Mouse (Mus musculus) midbrain, embryonic 12.5 days (tissue): ENCODE measurements around the gene Mob4. TPM values are rescaled to one million over a fixed set of nuclear protein-coding genes. Genes with fewer than 3 reads are reported as not detected.

Source experiments
- ATAC-seq: fragments of 200-750 bp; cut with Nextera tagmentation; 2 replicates; pipeline ENCODE4 v1.8.0; 2017; ENCODE audit warnings: low read depth, moderate TSS enrichment, moderate library complexity; ENCODE audit not compliant: low FRiP score
- H3K27ac ChIP-seq: fragments of 300-500 bp; sonication (generic); replicated peaks from 2 replicates; pipeline ENCODE4 v1.5.1; 2016; ENCODE audit warnings: mild to moderate bottlenecking
- H3K27me3 ChIP-seq: fragments of 300-500 bp; sonication (generic); 2 replicates; pipeline ENCODE4 v1.6.1; 2016; ENCODE audit warnings: mild to moderate bottlenecking
- H3K36me3 ChIP-seq: fragments of 300-500 bp; sonication (generic); 2 replicates; pipeline ENCODE4 v1.6.1; 2016
- H3K4me1 ChIP-seq: fragments of 300-500 bp; sonication (generic); 2 replicates; pipeline ENCODE4 v1.6.1; 2016
- H3K4me2 ChIP-seq: fragments of 300-500 bp; sonication (generic); replicated peaks from 2 replicates; pipeline ENCODE4 v1.6.1; 2016; ENCODE audit warnings: mild to moderate bottlenecking, moderate library complexity
- H3K4me3 ChIP-seq: fragments of 300-500 bp; sonication (generic); 2 replicates; pipeline ENCODE4 v1.5.1; 2016; ENCODE audit warnings: mild to moderate bottlenecking
- H3K9ac ChIP-seq: fragments of 300-500 bp; sonication (generic); replicated peaks from 2 replicates; pipeline ENCODE4 v1.6.1; 2016; ENCODE audit warnings: mild to moderate bottlenecking, moderate library complexity
- H3K9me3 ChIP-seq: fragments of 300-500 bp; sonication (generic); 2 replicates; pipeline ENCODE4 v1.6.1; 2016; ENCODE audit warnings: mild to moderate bottlenecking
- WGBS: fragments of 180-500 bp; shearing (Covaris S2); methylation state at CpG from one replicate; pipeline ENCODE4 v1.1.7; 2016; 5-methylcytosine and 5-hydroxymethylcytosine counted together
- polyA plus RNA-seq: library from polyadenylated mRNA; unstranded; fragments of >200 nt; fragmentation: Nextera tagmentation; extraction: Ambion mirVana; gene quantifications from 2 replicates; pipeline ENCODE4 v1.2.1, GENCODE M21; 2016

Mob4 gene
- polyA plus RNA-seq, 1 experiment from 2014 or later: 161 TPM

- Histone ChIP-seq H3K27ac (no peak overlapping the region), H3K9ac (no peak overlapping the region), H3K9me3 (no peaks in the 10 kb centered on the region), H3K4me3 (no peak overlapping the region), H3K4me1 (peaks cover 13% of the 10 kb centered on the region), H3K4me2 (no peak overlapping the region), H3K36me3 (peaks cover 10% of the 10 kb centered on the region), H3K27me3 (no peaks in the 10 kb centered on the region)
- ATAC-seq: no peak
- WGBS: 96% methylated on average over 3 of the region's 3 CpGs
Measured at GRCm38 (mm10) chr1:55134301-55134700, 3.3 kb downstream of the Mob4 start.

GRCm38 (mm10) chr1:55135846-55136245 is 4.8 kb downstream of the Mob4 start:
- Histone ChIP-seq H3K4me3 (no peak overlapping the region), H3K9ac (no peak overlapping the region), H3K4me1 (peaks cover 13% of the 10 kb centered on the region), H3K9me3 (no peaks in the 10 kb centered on the region), H3K27ac (no peak overlapping the region), H3K27me3 (no peaks in the 10 kb centered on the region), H3K4me2 (no peak overlapping the region), H3K36me3 (peaks cover 17% of the 10 kb centered on the region)
- whole genome bisulfite sequencing: 93% methylated on average over 1 of the region's 1 CpGs
- ATAC-seq: no peak

GRCm38 (mm10) chr1:55144338-55144737 is 13.3 kb downstream of the Mob4 start:
- H3K9me3 ChIP-seq: no peaks in the 10 kb centered on the region
- no peak overlapping the region for H3K4me2 ChIP-seq
- 97% methylated on average over 4 of the region's 4 CpGs for WGBS
- no peak overlapping the region for H3K27ac ChIP-seq
- no peaks in the 10 kb centered on the region for H3K4me1 ChIP-seq
- H3K36me3 ChIP-seq: peaks cover 28% of the 10 kb centered on the region
- no peaks in the 10 kb centered on the region for H3K27me3 ChIP-seq
- no peak overlapping the region for H3K9ac ChIP-seq
- no peak overlapping the region for H3K4me3 ChIP-seq
- no peak for ATAC-seq

- peaks cover 30% of the 10 kb centered on the region for H3K36me3 ChIP-seq
- no peak for ATAC-seq
- WGBS: 97% methylated on average over 7 of the region's 7 CpGs
Measured at GRCm38 (mm10) chr1:55145556-55145955, 14.5 kb downstream of the Mob4 start.

GRCm38 (mm10) chr1:55157329-55157728 is 26.3 kb downstream of the Mob4 start:
- Histone ChIP-seq H3K4me1 (no peaks in the 10 kb centered on the region), H3K27ac (no peak overlapping the region), H3K4me2 (no peak overlapping the region), H3K36me3 (peaks cover 34% of the 10 kb centered on the region), H3K27me3 (no peaks in the 10 kb centered on the region), H3K9me3 (no peaks in the 10 kb centered on the region), H3K4me3 (no peak overlapping the region), H3K9ac (no peak overlapping the region)
- ATAC-seq: no peak
- WGBS: 97% methylated on average over 4 of the region's 4 CpGs

More at GRCm38 (mm10) chr1:55145556-55145955, 14.5 kb downstream of the Mob4 start:
- no peak overlapping the region for H3K9ac ChIP-seq
- H3K27me3 ChIP-seq: no peaks in the 10 kb centered on the region
- no peaks in the 10 kb centered on the region for H3K4me1 ChIP-seq
- no peak overlapping the region for H3K4me3 ChIP-seq
- H3K9me3 ChIP-seq: no peaks in the 10 kb centered on the region
- H3K27ac ChIP-seq: no peak overlapping the region
- no peak overlapping the region for H3K4me2 ChIP-seq

GRCm38 (mm10) chr1:55158211-55158610 is 27.2 kb downstream of the Mob4 start:
- Histone ChIP-seq H3K27me3 (no peaks in the 10 kb centered on the region), H3K9me3 (no peaks in the 10 kb centered on the region), H3K36me3 (peaks cover 30% of the 10 kb centered on the region), H3K27ac (no peak overlapping the region), H3K9ac (no peak overlapping the region), H3K4me3 (no peak overlapping the region), H3K4me2 (no peak overlapping the region), H3K4me1 (no peaks in the 10 kb centered on the region)
- WGBS: 94% methylated on average over 3 of the region's 3 CpGs
- no peak for ATAC-seq

- H3K27ac ChIP-seq: no peak overlapping the region
- no peak overlapping the region for H3K4me3 ChIP-seq
- no peaks in the 10 kb centered on the region for H3K27me3 ChIP-seq
- 92% methylated on average over 8 of the region's 8 CpGs for WGBS
- no peaks in the 10 kb centered on the region for H3K4me1 ChIP-seq
- peaks cover 28% of the 10 kb centered on the region for H3K36me3 ChIP-seq
- H3K9me3 ChIP-seq: no peaks in the 10 kb centered on the region
- no peak overlapping the region for H3K4me2 ChIP-seq
- H3K9ac ChIP-seq: no peak overlapping the region
- no peak for ATAC-seq
Measured at GRCm38 (mm10) chr1:55158821-55159220, 27.8 kb downstream of the Mob4 start.

- H3K4me3 ChIP-seq: no peak overlapping the region
- no peaks in the 10 kb centered on the region for H3K27me3 ChIP-seq
- H3K27ac ChIP-seq: no peak overlapping the region
- no peaks in the 10 kb centered on the region for H3K4me1 ChIP-seq
- 79% methylated on average over 3 of the region's 3 CpGs for WGBS
- H3K36me3 ChIP-seq: peaks cover 22% of the 10 kb centered on the region
- no peaks in the 10 kb centered on the region for H3K9me3 ChIP-seq
- H3K9ac ChIP-seq: no peak overlapping the region
- ATAC-seq: no peak
- no peak overlapping the region for H3K4me2 ChIP-seq
Measured at GRCm38 (mm10) chr1:55160218-55160617, 29.2 kb downstream of the Mob4 start.

GRCm38 (mm10) chr1:55160831-55161638 is 30.0 kb downstream of the Mob4 start:
- no peak overlapping the region for H3K4me2 ChIP-seq
- no peak overlapping the region for H3K9ac ChIP-seq
- ATAC-seq: no peak
- no peaks in the 10 kb centered on the region for H3K9me3 ChIP-seq
- WGBS: 95% methylated on average over 17 of the region's 17 CpGs
- H3K36me3 ChIP-seq: peaks cover 16% of the 10 kb centered on the region
- no peaks in the 10 kb centered on the region for H3K27me3 ChIP-seq
- no peak overlapping the region for H3K27ac ChIP-seq
- no peak overlapping the region for H3K4me3 ChIP-seq
- H3K4me1 ChIP-seq: no peaks in the 10 kb centered on the region

GRCm38 (mm10) chr1:55161895-55162294 is 30.9 kb downstream of the Mob4 start:
- Histone ChIP-seq H3K36me3 (peaks cover 7% of the 10 kb centered on the region), H3K4me2 (no peak overlapping the region), H3K27me3 (no peaks in the 10 kb centered on the region), H3K9ac (no peak overlapping the region), H3K9me3 (no peaks in the 10 kb centered on the region), H3K4me3 (no peak overlapping the region), H3K27ac (no peak overlapping the region), H3K4me1 (no peaks in the 10 kb centered on the region)
- WGBS: 71% methylated on average over 7 of the region's 7 CpGs
- ATAC-seq: 0 out of 2 replicates have a peak, but pooled peaks have one; percentile 23

GRCm38 (mm10) chr1:55162781-55163180 is 31.8 kb downstream of the Mob4 start:
- 60% methylated on average over 5 of the region's 5 CpGs for WGBS
- H3K36me3 ChIP-seq: no peaks in the 10 kb centered on the region
- no peak for ATAC-seq
- no peak overlapping the region for H3K9ac ChIP-seq
- no peaks in the 10 kb centered on the region for H3K9me3 ChIP-seq
- H3K27me3 ChIP-seq: no peaks in the 10 kb centered on the region
- H3K4me2 ChIP-seq: no peak overlapping the region
- no peak overlapping the region for H3K27ac ChIP-seq
- H3K4me3 ChIP-seq: no peak overlapping the region
- H3K4me1 ChIP-seq: no peaks in the 10 kb centered on the region

GRCm38 (mm10) chr1:55164005-55164404 is 33.0 kb downstream of the Mob4 start:
- no peak for ATAC-seq
- Histone ChIP-seq H3K27ac (no peak overlapping the region), H3K4me2 (no peak overlapping the region), H3K9ac (no peak overlapping the region), H3K4me3 (no peak overlapping the region), H3K4me1 (no peaks in the 10 kb centered on the region), H3K36me3 (no peaks in the 10 kb centered on the region), H3K9me3 (0 out of 2 replicates have a peak, but pooled peaks cover 1% of the 10 kb centered on the region), H3K27me3 (no peaks in the 10 kb centered on the region)
- WGBS: 65% methylated on average over 5 of the region's 5 CpGs
